21 mouse cellular contexts compared by ENCODE assay signal in the genomic region with DNA sequence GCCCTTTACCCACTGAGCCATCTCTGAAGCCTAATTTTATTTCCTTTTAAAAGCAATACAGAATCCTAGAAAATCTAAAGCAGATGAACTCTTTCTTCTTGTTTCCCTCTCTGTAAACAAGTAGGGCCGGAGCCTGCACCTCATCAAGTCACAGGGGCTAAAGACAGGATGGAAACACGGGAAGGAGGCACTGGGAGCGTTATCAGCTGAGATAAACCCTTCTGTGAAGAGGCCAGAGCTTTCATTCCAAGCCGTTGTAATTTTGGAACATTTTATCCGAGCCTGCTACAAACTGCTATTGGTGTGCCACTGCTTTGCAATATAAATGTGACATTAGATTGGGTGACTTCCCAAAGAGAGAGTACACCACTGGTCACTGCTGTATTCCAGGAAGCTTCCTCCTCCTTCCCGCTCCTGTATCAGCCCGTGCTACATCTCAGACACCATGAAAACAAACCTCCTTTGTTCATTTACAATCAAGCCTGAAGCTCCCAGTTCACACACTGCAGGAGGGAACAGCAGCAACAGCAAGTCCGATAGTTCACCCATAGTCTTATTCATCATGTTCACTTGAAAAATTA. TPM values are rescaled to one million over a fixed set of nuclear protein-coding genes. Genes with fewer than 3 reads are reported as not detected.
A peak's percentile ranks its signal among the peaks of the same experiment; 100 is the strongest.
DNase-seq lines count a peak whose midpoint lies in the region; ATAC-seq and TF ChIP-seq lines count a peak whose summit lies in the region.
"Had no signal": no experiment of that assay in that cellular context is flagged by ENCODE, and none has a peak within 500 bp of the region (broad histone marks: within the 10 kb centered on the region; RNA-seq: fewer than 3 reads in every experiment).

No protein-coding gene starts in this region.

- H3K27ac ChIP-seq in heart, embryonic 11.5 days (ENCODE audit: low read depth, low read length) = peak overlapping the region; percentile 71
- no peak overlapping the region for H3K27ac ChIP-seq in midbrain, embryonic 11.5 days (ENCODE audit: low read depth, low read length)
- no peak overlapping the region for H3K27ac ChIP-seq in midbrain, embryonic 13.5 days
- H3K27ac ChIP-seq in heart, postnatal 0 days (ENCODE audit: low read depth) = peak overlapping the region; percentile 61
- H3K27ac ChIP-seq: gastrocnemius, adult 2 months; hindbrain, embryonic 13.5 days; kidney, embryonic 15.5 days; left cerebral cortex, adult 2 months had no signal

- peaks cover 21% of the 10 kb centered on the region for H3K4me1 ChIP-seq in heart, embryonic 11.5 days (ENCODE audit: control insufficient read depth, insufficient read depth, low read length)
- no peaks in the 10 kb centered on the region for H3K4me1 ChIP-seq in midbrain, embryonic 11.5 days (ENCODE audit: control insufficient read depth, insufficient read depth, low read length)
- no peaks in the 10 kb centered on the region for H3K4me1 ChIP-seq in midbrain, embryonic 13.5 days (replicated peaks)
- peaks cover 10% of the 10 kb centered on the region for H3K4me1 ChIP-seq in heart, postnatal 0 days (ENCODE audit: control insufficient read depth, insufficient read depth)
- H3K4me1 ChIP-seq: hindbrain, embryonic 13.5 days; kidney, embryonic 15.5 days had no signal

- peak overlapping the region; percentile 29 for H3K4me2 ChIP-seq in heart, embryonic 11.5 days
- no peak overlapping the region for H3K4me2 ChIP-seq in midbrain, embryonic 11.5 days
- H3K4me2 ChIP-seq in midbrain, embryonic 13.5 days (replicated peaks) = no peak overlapping the region
- 0 out of 2 replicates have a peak overlapping the region, but pooled peaks have one; percentile 6 for H3K4me2 ChIP-seq in heart, postnatal 0 days (ENCODE audit: low read depth, low read length)
- H3K4me2 ChIP-seq: hindbrain, embryonic 13.5 days; kidney, embryonic 15.5 days had no signal

- no peaks in the 10 kb centered on the region for H3K9me3 ChIP-seq in heart, embryonic 11.5 days (replicated peaks; ENCODE audit: control insufficient read depth, low read length)
- no peaks in the 10 kb centered on the region for H3K9me3 ChIP-seq in midbrain, embryonic 11.5 days (ENCODE audit: control insufficient read depth, low read length)
- H3K9me3 ChIP-seq in midbrain, embryonic 13.5 days = no peaks in the 10 kb centered on the region
- H3K9me3 ChIP-seq in heart, postnatal 0 days (replicated peaks; ENCODE audit: control insufficient read depth, low read length) = no peaks in the 10 kb centered on the region
- H3K9me3 ChIP-seq: hindbrain, embryonic 13.5 days; kidney, embryonic 15.5 days had no signal

- ATAC-seq in heart, embryonic 11.5 days (replicated peaks; ENCODE audit: insufficient number of reproducible peaks, low FRiP score, low TSS enrichment) = peak; percentile 59
- ATAC-seq in midbrain, embryonic 11.5 days (ENCODE audit: low FRiP score) = no peak
- ATAC-seq in midbrain, embryonic 13.5 days = no peak
- peak; percentile 69 for ATAC-seq in heart, postnatal 0 days (ENCODE audit: insufficient read depth, low read depth)
- ATAC-seq: forebrain, postnatal 0 days; inflammation-experienced regulatory T-cells, adult 6 months; liver, postnatal 0 days had no signal

- H3K27me3 ChIP-seq in heart, embryonic 11.5 days (ENCODE audit: control insufficient read depth, insufficient read depth, low read length) = no peaks in the 10 kb centered on the region
- H3K27me3 ChIP-seq in midbrain, embryonic 11.5 days (ENCODE audit: control insufficient read depth, insufficient read depth, low read length) = no peaks in the 10 kb centered on the region
- no peaks in the 10 kb centered on the region for H3K27me3 ChIP-seq in midbrain, embryonic 13.5 days
- no peaks in the 10 kb centered on the region for H3K27me3 ChIP-seq in heart, postnatal 0 days (ENCODE audit: control insufficient read depth, insufficient read depth, low read length)
- H3K27me3 ChIP-seq: hindbrain, embryonic 13.5 days; kidney, embryonic 15.5 days had no signal

- H3K9ac ChIP-seq in heart, embryonic 11.5 days (ENCODE audit: low read depth, low read length) = 0 out of 2 replicates have a peak overlapping the region, but pooled peaks have one; percentile 16
- no peak overlapping the region for H3K9ac ChIP-seq in midbrain, embryonic 11.5 days (ENCODE audit: low read length)
- H3K9ac ChIP-seq in midbrain, embryonic 13.5 days (replicated peaks) = no peak overlapping the region
- no peak overlapping the region for H3K9ac ChIP-seq in heart, postnatal 0 days (replicated peaks; ENCODE audit: low read depth, low read length)
- H3K9ac ChIP-seq: forebrain, postnatal 0 days; hindbrain, embryonic 13.5 days; kidney, embryonic 15.5 days; liver, postnatal 0 days had no signal

- intact Hi-C loops in heart, postnatal 14 days (cut with DNase I) = loop anchor here (10.0 kb wide), 1 partner anchor 645 kb away; no protein-coding TSS in a partner anchor

- WGBS in heart, embryonic 11.5 days (ENCODE audit: insufficient replicate concordance) = 8% methylated on average over 8 of the region's 8 CpGs
- WGBS in midbrain, embryonic 11.5 days = 67% methylated on average over 8 of the region's 8 CpGs
- 66% methylated on average over 8 of the region's 8 CpGs for WGBS in midbrain, embryonic 13.5 days
- 11% methylated on average over 8 of the region's 8 CpGs for WGBS in heart, postnatal 0 days

- DNase-seq in heart, postnatal 14 days = no peak
- peak; percentile 28 for DNase-seq in midbrain, embryonic 11.5 days (ENCODE audit: low spot score, missing footprints)
- DNase-seq in heart, postnatal 0 days (ENCODE audit: low spot score) = peak; percentile 18
- peak; percentile 27 for DNase-seq in mesoderm, embryonic 11.5 days (ENCODE audit: low read depth, low spot score)
- DNase-seq in adrenal gland, adult 2 months = no peak
- DNase-seq: cerebellum, adult 18-20 months; cerebellum, postnatal 36 days; forebrain, postnatal 0 days; gastrocnemius, adult 2 months; kidney, postnatal 4 days; layer of hippocampus, adult 9-11 months; left cerebral cortex, postnatal 4 days; liver; liver, postnatal 0 days; midbrain, embryonic 14.5 days had no signal

- no peak for TF ChIP-seq CTCF in heart, postnatal 0 days (IDR thresholded peaks at IDR 0.05; ENCODE audit: low read depth)

- no peaks in the 10 kb centered on the region for H3K36me3 ChIP-seq in heart, embryonic 11.5 days (ENCODE audit: control insufficient read depth, insufficient read depth, low read length)
- H3K36me3 ChIP-seq in midbrain, embryonic 11.5 days (ENCODE audit: control insufficient read depth, insufficient read depth, low read length) = no peaks in the 10 kb centered on the region
- no peaks in the 10 kb centered on the region for H3K36me3 ChIP-seq in midbrain, embryonic 13.5 days
- H3K36me3 ChIP-seq in heart, postnatal 0 days (replicated peaks; ENCODE audit: control insufficient read depth, insufficient read depth, low read length) = no peaks in the 10 kb centered on the region
- H3K36me3 ChIP-seq: kidney, embryonic 15.5 days had no signal

- H3K4me3 ChIP-seq in heart, embryonic 11.5 days (ENCODE audit: low read depth, low read length) = no peak overlapping the region
- H3K4me3 ChIP-seq in midbrain, embryonic 11.5 days (ENCODE audit: low read depth, low read length) = no peak overlapping the region
- no peak overlapping the region for H3K4me3 ChIP-seq in midbrain, embryonic 13.5 days (replicated peaks)
- H3K4me3 ChIP-seq in heart, postnatal 0 days (ENCODE audit: low read depth, low read length) = no peak overlapping the region
- H3K4me3 ChIP-seq: gastrocnemius, adult 2 months; hindbrain, embryonic 13.5 days; kidney, embryonic 15.5 days; left cerebral cortex, adult 2 months had no signal

- TF ChIP-seq EP300 in heart, postnatal 0 days (IDR thresholded peaks at IDR 0.05; ENCODE audit: low read depth) = no peak

RNA-seq across cellular contexts. Expression of a gene that starts 28.0 kb away (rescaled TPM):
- 4.8 TPM in 2 replicates for polyA plus RNA-seq in heart, embryonic 11.5 days (2014; fragmentation: Nextera tagmentation; extraction: Ambion mirVana)
- under 1 TPM; 0.76 to 0.83 TPM for total RNA-seq in heart, postnatal 14 days (2021)
- polyA plus RNA-seq in midbrain, embryonic 11.5 days (2014; fragmentation: Nextera tagmentation; extraction: Ambion mirVana) = 5.1 and 5.2 TPM in 2 replicates
- polyA plus RNA-seq in midbrain, embryonic 13.5 days (2015; fragmentation: Nextera tagmentation; extraction: Ambion mirVana) = 6.8 and 7.1 TPM in 2 replicates
- not detected in 2 replicates for total RNA-seq in heart, postnatal 0 days (2014; rRNA removed; ENCODE audit: low replicate concordance)
- 2.2 and 2.5 TPM in 2 replicates for polyA plus RNA-seq in heart, postnatal 0 days (2015; fragmentation: Nextera tagmentation; extraction: Ambion mirVana)
- 1 to 10 TPM; 3.9 to 8.0 TPM for total RNA-seq in adrenal gland, adult 2 months (2021)
- 5.6 and 16.8 TPM in 2 replicates for polyA plus RNA-seq in adrenal gland, adult 2 months (2012; rRNA removed)

RNA-seq across cellular contexts. Expression of a gene that starts 28.2 kb away (rescaled TPM):
- 26.6 and 27.4 TPM in 2 replicates for polyA plus RNA-seq in heart, embryonic 11.5 days (2014; fragmentation: Nextera tagmentation; extraction: Ambion mirVana)
- 1 to 10 TPM; 5.8 to 8.9 TPM for total RNA-seq in heart, postnatal 14 days (2021)
- 34.8 and 38.1 TPM in 2 replicates for polyA plus RNA-seq in midbrain, embryonic 11.5 days (2014; fragmentation: Nextera tagmentation; extraction: Ambion mirVana)
- polyA plus RNA-seq in midbrain, embryonic 13.5 days (2015; fragmentation: Nextera tagmentation; extraction: Ambion mirVana) = 39.7 and 40.2 TPM in 2 replicates
- 6.8 and 17.2 TPM in 2 replicates for total RNA-seq in heart, postnatal 0 days (2014; rRNA removed; ENCODE audit: low replicate concordance)
- polyA plus RNA-seq in heart, postnatal 0 days (2015; fragmentation: Nextera tagmentation; extraction: Ambion mirVana) = 11.9 and 12.1 TPM in 2 replicates
- total RNA-seq in adrenal gland, adult 2 months (2021) = 10 to 100 TPM; 20.8 to 52.6 TPM
- polyA plus RNA-seq in adrenal gland, adult 2 months (2012; rRNA removed) = 2.9 and 3.9 TPM in 2 replicates

Comparison
In these comparisons a context has a peak if more than half of its experiments do, and no peak if none do; other contexts are left out.
1. DNase-seq: peak in midbrain, embryonic 11.5 days (single experiment), heart, postnatal 0 days (single experiment) and mesoderm, embryonic 11.5 days (single experiment); none in heart, postnatal 14 days (0 of 2) and adrenal gland, adult 2 months (single experiment).
2. ATAC-seq: peak in heart, embryonic 11.5 days (single experiment) and heart, postnatal 0 days (single experiment); none in midbrain, embryonic 11.5 days (single experiment) and midbrain, embryonic 13.5 days (single experiment).
3. H3K27ac ChIP-seq: peak in heart, embryonic 11.5 days (single experiment) and heart, postnatal 0 days (single experiment); none in midbrain, embryonic 11.5 days (single experiment) and midbrain, embryonic 13.5 days (single experiment).
4. H3K4me2 ChIP-seq: peak in heart, embryonic 11.5 days (single experiment) and heart, postnatal 0 days (single experiment); none in midbrain, embryonic 11.5 days (single experiment) and midbrain, embryonic 13.5 days (single experiment).